8 mouse cellular contexts compared by ENCODE assay signal in the genomic region with DNA sequence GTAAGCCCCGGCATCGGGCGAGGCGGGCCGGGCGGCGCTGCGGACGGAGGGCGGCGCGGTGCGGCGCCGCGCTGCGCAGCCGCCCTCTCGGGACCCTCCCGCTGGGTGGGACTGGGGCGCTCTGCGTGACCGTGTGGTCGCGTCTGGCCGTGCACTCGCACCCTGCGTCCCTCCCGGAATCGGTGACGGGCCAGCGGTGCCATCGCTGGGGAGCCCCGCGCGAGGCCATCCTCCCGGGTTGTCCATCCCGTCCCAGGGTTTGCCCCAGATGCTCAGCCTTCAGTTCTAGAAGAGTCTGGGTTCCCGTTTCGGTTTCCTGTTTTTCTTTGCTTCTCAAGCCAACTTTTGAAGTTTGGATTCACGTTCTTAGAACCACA. TPM values are rescaled to one million over a fixed set of nuclear protein-coding genes. Genes with fewer than 3 reads are reported as not detected.
DNase-seq lines count a peak whose midpoint lies in the region; ATAC-seq and TF ChIP-seq lines count a peak whose summit lies in the region.

No protein-coding gene starts in this region.

- H3K9ac ChIP-seq in kidney, embryonic 16.5 days (replicated peaks; ENCODE audit: low read length): peak overlapping the region; percentile 91
- peak overlapping the region; percentile 81 for H3K9ac ChIP-seq in embryonic facial prominence, embryonic 12.5 days
- H3K9ac ChIP-seq in intestine, embryonic 14.5 days (ENCODE audit: low read length): peak overlapping the region; percentile 81

- TF ChIP-seq CTCF in G1E (IDR thresholded peaks at IDR 0.05; ENCODE audit: low read depth, low read length): no peak

- no peaks in the 10 kb centered on the region; the same call in 1 of the 2 replicates for H3K36me3 ChIP-seq in kidney, embryonic 16.5 days (ENCODE audit: insufficient read depth, low read length)
- peaks cover 19% of the 10 kb centered on the region for H3K36me3 ChIP-seq in G1E (replicated peaks)
- H3K36me3 ChIP-seq in embryonic facial prominence, embryonic 12.5 days: peaks cover 10% of the 10 kb centered on the region; the same call in 1 of the 2 replicates
- peaks cover 13% of the 10 kb centered on the region for H3K36me3 ChIP-seq in intestine, embryonic 14.5 days (ENCODE audit: control insufficient read depth, insufficient read depth, low read length)
- peaks cover 15% of the 10 kb centered on the region for H3K36me3 ChIP-seq in midbrain, embryonic 10.5 days

- H3K27ac ChIP-seq in kidney, embryonic 16.5 days (ENCODE audit: low read length): peak overlapping the region; percentile 90
- H3K27ac ChIP-seq in embryonic facial prominence, embryonic 12.5 days: peak overlapping the region; percentile 81
- peak overlapping the region; percentile 79 for H3K27ac ChIP-seq in intestine, embryonic 14.5 days (ENCODE audit: low read depth)
- peak overlapping the region; percentile 93 for H3K27ac ChIP-seq in midbrain, embryonic 10.5 days (replicated peaks)

- peaks cover 13% of the 10 kb centered on the region for H3K4me1 ChIP-seq in kidney, embryonic 16.5 days (ENCODE audit: insufficient read depth, low read length)
- peaks cover 17% of the 10 kb centered on the region; the same call in 1 of the 2 replicates for H3K4me1 ChIP-seq in G1E (ENCODE audit: insufficient read depth, low read depth, low read length)
- H3K4me1 ChIP-seq in embryonic facial prominence, embryonic 12.5 days: peaks cover 9% of the 10 kb centered on the region
- peaks cover 16% of the 10 kb centered on the region for H3K4me1 ChIP-seq in intestine, embryonic 14.5 days (replicated peaks; ENCODE audit: control insufficient read depth, insufficient read depth, low read length)
- peaks cover 13% of the 10 kb centered on the region for H3K4me1 ChIP-seq in midbrain, embryonic 10.5 days

- H3K27me3 ChIP-seq in kidney, embryonic 16.5 days (ENCODE audit: insufficient read depth, low read length): no peaks in the 10 kb centered on the region
- H3K27me3 ChIP-seq in G1E (ENCODE audit: insufficient read depth, low read length): peaks cover 6% of the 10 kb centered on the region; the same call in 1 of the 2 replicates
- no peaks in the 10 kb centered on the region for H3K27me3 ChIP-seq in embryonic facial prominence, embryonic 12.5 days
- no peaks in the 10 kb centered on the region for H3K27me3 ChIP-seq in intestine, embryonic 14.5 days (replicated peaks; ENCODE audit: control insufficient read depth, insufficient read depth, low read length)
- H3K27me3 ChIP-seq in midbrain, embryonic 10.5 days (ENCODE audit: low read depth, poor library complexity, severe bottlenecking): no peaks in the 10 kb centered on the region

- 0% methylated on average over 41 of the region's 41 CpGs for WGBS in kidney, embryonic 16.5 days
- WGBS in embryonic facial prominence, embryonic 12.5 days: under 1% methylated on average over 41 of the region's 41 CpGs
- WGBS in intestine, embryonic 14.5 days: under 1% methylated on average over 41 of the region's 41 CpGs
- WGBS in midbrain, embryonic 10.5 days: under 1% methylated on average over 41 of the region's 41 CpGs

- DNase-seq in kidney, postnatal 14 days: no peak
- DNase-seq in G1E (ENCODE audit: low spot score): no peak
- DNase-seq in intestine, embryonic 14.5 days (ENCODE audit: low spot score): peak; percentile 90
- DNase-seq in midbrain, embryonic 10.5 days (ENCODE audit: low spot score): no peak
- DNase-seq in cerebellum, adult 8-10 months: no peak
- no peak for DNase-seq in cerebellum, postnatal 10 days

- H3K4me2 ChIP-seq in kidney, embryonic 16.5 days (replicated peaks; ENCODE audit: low read depth, low read length): peak overlapping the region; percentile 69
- H3K4me2 ChIP-seq in embryonic facial prominence, embryonic 12.5 days (replicated peaks): peak overlapping the region; percentile 64
- H3K4me2 ChIP-seq in intestine, embryonic 14.5 days (ENCODE audit: low read length): peak overlapping the region; percentile 92

- H3K9me3 ChIP-seq in kidney, embryonic 16.5 days (ENCODE audit: low read length): no peaks in the 10 kb centered on the region
- no peaks in the 10 kb centered on the region for H3K9me3 ChIP-seq in G1E (replicated peaks)
- no peaks in the 10 kb centered on the region for H3K9me3 ChIP-seq in embryonic facial prominence, embryonic 12.5 days
- H3K9me3 ChIP-seq in intestine, embryonic 14.5 days (ENCODE audit: control insufficient read depth, low read length): no peaks in the 10 kb centered on the region
- no peaks in the 10 kb centered on the region for H3K9me3 ChIP-seq in midbrain, embryonic 10.5 days (replicated peaks)

- peak overlapping the region; percentile 91 for H3K4me3 ChIP-seq in kidney, embryonic 16.5 days (ENCODE audit: low read length)
- H3K4me3 ChIP-seq in G1E (ENCODE audit: low read depth, low read length): peak overlapping the region; percentile 99
- H3K4me3 ChIP-seq in embryonic facial prominence, embryonic 12.5 days: peak overlapping the region; percentile 77
- H3K4me3 ChIP-seq in intestine, embryonic 14.5 days (ENCODE audit: low read depth, low read length): peak overlapping the region; percentile 72
- H3K4me3 ChIP-seq in midbrain, embryonic 10.5 days: peak overlapping the region; percentile 92

- peak; percentile 96 for ATAC-seq in kidney, embryonic 16.5 days (ENCODE audit: low FRiP score, low TSS enrichment)
- peak; percentile 42 for ATAC-seq in G1E (ENCODE audit: extremely low read depth, insufficient number of reproducible peaks, low FRiP score, poor library complexity, severe bottlenecking)
- peak; percentile 93 for ATAC-seq in embryonic facial prominence, embryonic 12.5 days (ENCODE audit: insufficient number of reproducible peaks, insufficient read depth, low FRiP score, low TSS enrichment)
- ATAC-seq in intestine, embryonic 14.5 days (replicated peaks; ENCODE audit: low FRiP score, low TSS enrichment, low read depth): peak; percentile 95

RNA-seq across cellular contexts. Expression of a gene that starts 0.5 kb away (rescaled TPM):
- 37.2 and 39.5 TPM in 2 replicates for polyA plus RNA-seq in kidney, embryonic 16.5 days (2015; fragmentation: Nextera tagmentation; extraction: Ambion mirVana)
- 46.0 and 48.3 TPM in 2 replicates for total RNA-seq in G1E (2014; fragmentation: Nextera tagmentation)
- 57.4 and 61.5 TPM in 2 replicates for total RNA-seq in G1E (2017)
- 1.5 and 2.3 TPM in 2 replicates for polyA plus RNA-seq in G1E (2012)
- polyA plus RNA-seq in embryonic facial prominence, embryonic 12.5 days (2016; fragmentation: Nextera tagmentation; extraction: Ambion mirVana): 37.2 and 37.8 TPM in 2 replicates
- 39.5 and 42.2 TPM in 2 replicates for polyA plus RNA-seq in intestine, embryonic 14.5 days (2014; fragmentation: Nextera tagmentation; extraction: Ambion mirVana)
- polyA plus RNA-seq in midbrain, embryonic 10.5 days (2016; fragmentation: Nextera tagmentation; extraction: Ambion mirVana): 38.5 and 40.6 TPM in 2 replicates

RNA-seq across cellular contexts. Expression of a gene that starts 10.2 kb away (rescaled TPM):
- 0.80 and 0.81 TPM in 2 replicates for polyA plus RNA-seq in kidney, embryonic 16.5 days (2015; fragmentation: Nextera tagmentation; extraction: Ambion mirVana)
- total RNA-seq in G1E (2014; fragmentation: Nextera tagmentation): not detected in 2 replicates
- total RNA-seq in G1E (2017): under 0.01 and 0.27 TPM in 2 replicates
- not detected in 2 replicates for polyA plus RNA-seq in G1E (2012)
- polyA plus RNA-seq in embryonic facial prominence, embryonic 12.5 days (2016; fragmentation: Nextera tagmentation; extraction: Ambion mirVana): 2.8 and 3.0 TPM in 2 replicates
- 1.8 and 2.2 TPM in 2 replicates for polyA plus RNA-seq in intestine, embryonic 14.5 days (2014; fragmentation: Nextera tagmentation; extraction: Ambion mirVana)
- 2.0 and 5.0 TPM in 2 replicates for polyA plus RNA-seq in midbrain, embryonic 10.5 days (2016; fragmentation: Nextera tagmentation; extraction: Ambion mirVana)

Comparison
In these comparisons a context has a peak if more than half of its experiments do, and no peak if none do; other contexts are left out.
1. ATAC-seq: peak in every context shown above with its lines; median percentile 96 in kidney, embryonic 16.5 days; 95 in intestine, embryonic 14.5 days; 93 in embryonic facial prominence, embryonic 12.5 days; 42 in G1E.
2. RNA of a gene that starts 0.5 kb away (polyA plus RNA-seq): 39.5 to 42.2 TPM in intestine, embryonic 14.5 days, 38.5 to 40.6 TPM in midbrain, embryonic 10.5 days, 37.2 to 39.5 TPM in kidney, embryonic 16.5 days and 37.2 to 37.8 TPM in embryonic facial prominence, embryonic 12.5 days; 1.5 to 2.3 TPM in G1E; every median in the first group is over 10 times any median in the second.
3. Peak in every context shown above with its lines, with median percentiles within 50 percentile points of each other: H3K27ac ChIP-seq, H3K4me2 ChIP-seq, H3K4me3 ChIP-seq and H3K9ac ChIP-seq.